Mouse (Mus musculus) testis, adult 2 months (tissue): ENCODE measurements at regions not wholly inside any gene's neighbourhood (a gene's known extent, or its start where the extent isn't known, plus 50 kb on each side); places are given as distances from the start of the nearest gene placed in this dataset.

Source experiments
- CTCF ChIP-seq: fragments of 200-500 bp; IDR thresholded peaks from 2 replicates; pipeline ENCODE4 v1.5.1; 2012; ENCODE audit warnings: low read depth, mild to moderate bottlenecking, inconsistent platforms, low read length, moderate library complexity; ENCODE audit not compliant: control insufficient read depth, insufficient read depth, insufficient replicate concordance
- POLR2A ChIP-seq: fragments of 200-500 bp; IDR thresholded peaks from 2 replicates; pipeline ENCODE4 v1.6.1; 2012; ENCODE audit warnings: low read depth, mild to moderate bottlenecking, inconsistent platforms, low read length, moderate library complexity; ENCODE audit not compliant: control insufficient read depth

DNA sequence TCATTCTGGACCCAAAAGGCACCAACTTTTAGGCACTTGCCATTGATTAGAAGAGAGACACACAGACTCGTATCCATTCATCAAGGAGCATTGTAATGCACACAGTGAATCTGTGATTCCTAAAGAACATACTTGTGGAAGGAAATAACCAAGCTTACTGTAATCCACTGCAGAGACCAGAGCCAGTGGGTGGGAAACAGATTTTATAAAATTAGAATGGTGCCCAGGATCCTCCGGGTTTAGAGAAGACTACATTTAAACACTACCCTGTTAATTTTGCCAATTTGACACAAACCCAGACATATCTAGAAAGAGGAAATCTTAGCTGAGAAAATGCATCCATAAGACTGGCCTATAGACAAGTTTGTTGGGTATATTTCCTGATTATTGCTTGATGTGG is 121.1 kb downstream of the Map3k7 start:
- TF ChIP-seq POLR2A (no peak), CTCF (no peak)
